Mouse (Mus musculus) heart, embryonic 14.5 days (tissue): ENCODE results near the gene Zbtb9. TPM values are rescaled to one million over a fixed set of nuclear protein-coding genes. Genes with fewer than 3 reads are reported as not detected.

Experiments used
- ATAC-seq: fragments of 200-750 bp; cut with Nextera tagmentation; 2 replicates; pipeline ENCODE4 v1.8.0; 2017; ENCODE audit warnings: low read depth, moderate TSS enrichment; ENCODE audit not compliant: insufficient number of reproducible peaks, insufficient read depth, low FRiP score
- H3K27ac ChIP-seq, 2 experiments: fragments of 200-500 bp in 1 of 2; fragments of 300-500 bp in 1 of 2; sonication (generic) in 1 of 2; replicated peaks in 1 of 2; 2 replicates each; pipeline ENCODE4 v1.5.1; 2012 to 2014; ENCODE audit warnings: low read depth in 2 of 2, low read length in 2 of 2, control low read depth in 1 of 2, mild to moderate bottlenecking in 1 of 2, mixed read lengths in 1 of 2; ENCODE audit not compliant: control insufficient read depth in 1 of 2, insufficient read depth in 1 of 2
- H3K27me3 ChIP-seq: fragments of 300-500 bp; sonication (generic); 2 replicates; pipeline ENCODE4 v1.6.1; 2014; ENCODE audit warnings: mild to moderate bottlenecking, low read length, control low read depth; ENCODE audit not compliant: control insufficient read depth, insufficient read depth
- H3K36me3 ChIP-seq: fragments of 300-500 bp; sonication (generic); 2 replicates; pipeline ENCODE4 v1.6.1; 2014; ENCODE audit warnings: mild to moderate bottlenecking, control low read depth, low read length, mixed read lengths; ENCODE audit not compliant: control insufficient read depth, insufficient read depth
- H3K4me1 ChIP-seq, 2 experiments: fragments of 200-500 bp in 1 of 2; fragments of 300-500 bp in 1 of 2; sonication (generic) in 1 of 2; 2 replicates each; pipeline ENCODE4 v1.6.1; 2012 to 2014; ENCODE audit warnings: low read length in 2 of 2, control low read depth in 1 of 2, mixed read lengths in 1 of 2; ENCODE audit not compliant: control insufficient read depth in 2 of 2, insufficient read depth in 2 of 2
- H3K4me2 ChIP-seq: fragments of 300-500 bp; sonication (generic); 2 replicates; pipeline ENCODE4 v1.6.1; 2014; ENCODE audit warnings: mild to moderate bottlenecking, low read length
- H3K4me3 ChIP-seq, 2 experiments: fragments of 200-500 bp in 1 of 2; fragments of 300-500 bp in 1 of 2; sonication (generic) in 1 of 2; 2 replicates each; pipeline ENCODE4 v1.5.1; 2012 to 2014; ENCODE audit warnings: low read length in 2 of 2, mild to moderate bottlenecking in 2 of 2, control low read depth in 1 of 2, low read depth in 1 of 2, moderate library complexity in 1 of 2; ENCODE audit not compliant: control insufficient read depth in 1 of 2, insufficient read depth in 1 of 2
- H3K9ac ChIP-seq: fragments of 300-500 bp; sonication (generic); 2 replicates; pipeline ENCODE4 v1.6.1; 2014; ENCODE audit warnings: mild to moderate bottlenecking, low read length
- H3K9me3 ChIP-seq: fragments of 300-500 bp; sonication (generic); 2 replicates; pipeline ENCODE4 v1.6.1; 2016; ENCODE audit warnings: low read length, control low read depth; ENCODE audit not compliant: control insufficient read depth
- WGBS: fragments of 180-500 bp; shearing (Covaris S2); extraction: QIAGEN DNeasy Blood & Tissue Kit; methylation state at CpG from one replicate; pipeline ENCODE4 v1.1.7; 2014; 5-methylcytosine and 5-hydroxymethylcytosine counted together
- polyA plus RNA-seq: library from polyadenylated mRNA; unstranded; fragments of >200 nt; fragmentation: Nextera tagmentation; extraction: Ambion mirVana; gene quantifications from 2 replicates; pipeline ENCODE4 v1.2.1, GENCODE M21; 2014

The Zbtb9 gene
- polyA plus RNA-seq, 1 experiment from 2014 or later: 6.8 TPM

GRCm38 (mm10) chr17:27039432-27040102 is 66.6 kb downstream of the Zbtb9 start:
- WGBS: 68% methylated on average over 10 of the region's 10 CpGs
- no peak for ATAC-seq
- no peak overlapping the region; the same call in 1 of the 2 replicates for H3K9ac ChIP-seq
- H3K4me2 ChIP-seq: no peak overlapping the region
- H3K4me1 ChIP-seq: peaks cover 23 to 32% of the 10 kb centered on the region in 2 experiments; a peak in 3 of 4 replicates
- H3K27ac ChIP-seq: no peak overlapping the region
- H3K36me3 ChIP-seq: no peaks in the 10 kb centered on the region
- no peaks in the 10 kb centered on the region for H3K27me3 ChIP-seq
- no peak overlapping the region for H3K4me3 ChIP-seq
- no peaks in the 10 kb centered on the region for H3K9me3 ChIP-seq

- Histone ChIP-seq H3K36me3 (no peaks in the 10 kb centered on the region), H3K4me3 (no peak overlapping the region), H3K9me3 (no peaks in the 10 kb centered on the region), H3K27me3 (no peaks in the 10 kb centered on the region), H3K4me2 (peak overlapping the region; percentile 44), H3K9ac (peak overlapping the region; percentile 44; the same call in 1 of the 2 replicates), H3K27ac (no peak overlapping the region), H3K4me1 (peaks cover 23 to 32% of the 10 kb centered on the region in 2 experiments; a peak in 3 of 4 replicates)
- no peak for ATAC-seq
- WGBS: 24% methylated on average over 20 of the region's 20 CpGs
These were observed 67.5 kb downstream of the Zbtb9 start for GRCm38 (mm10) chr17:27040304-27041045.

GRCm38 (mm10) chr17:27041046-27041786 is 68.2 kb downstream of the Zbtb9 start:
- no peaks in the 10 kb centered on the region for H3K27me3 ChIP-seq
- WGBS: 54% methylated on average over 13 of the region's 13 CpGs
- no peak for ATAC-seq

GRCm38 (mm10) chr17:27041787-27042055 is 68.8 kb downstream of the Zbtb9 start:
- H3K4me1 ChIP-seq: peaks cover 23 to 32% of the 10 kb centered on the region in 2 experiments; a peak in 3 of 4 replicates
- H3K9me3 ChIP-seq: no peaks in the 10 kb centered on the region
- H3K4me3 ChIP-seq: no peak overlapping the region
- no peak overlapping the region for H3K4me2 ChIP-seq
- no peak overlapping the region for H3K9ac ChIP-seq
- H3K27ac ChIP-seq: no peak overlapping the region
- H3K27me3 ChIP-seq: no peaks in the 10 kb centered on the region
- no peak for ATAC-seq
- 77% methylated on average over 2 of the region's 2 CpGs for WGBS
- no peaks in the 10 kb centered on the region for H3K36me3 ChIP-seq

More at GRCm38 (mm10) chr17:27041046-27041786, 68.2 kb downstream of the Zbtb9 start:
- H3K4me3 ChIP-seq: no peak overlapping the region
- H3K36me3 ChIP-seq: no peaks in the 10 kb centered on the region
- no peak overlapping the region for H3K9ac ChIP-seq
- H3K4me2 ChIP-seq: no peak overlapping the region
- H3K9me3 ChIP-seq: no peaks in the 10 kb centered on the region
- H3K4me1 ChIP-seq: peaks cover 23 to 32% of the 10 kb centered on the region in 2 experiments; a peak in 3 of 4 replicates
- H3K27ac ChIP-seq: no peak overlapping the region

GRCm38 (mm10) chr17:27042840-27043239 is 69.9 kb downstream of the Zbtb9 start:
- no peak for ATAC-seq
- H3K27me3 ChIP-seq: no peaks in the 10 kb centered on the region

GRCm38 (mm10) chr17:27045164-27045563 is 72.2 kb downstream of the Zbtb9 start:
- H3K36me3 ChIP-seq: no peaks in the 10 kb centered on the region
- ATAC-seq: no peak
- H3K4me2 ChIP-seq: no peak overlapping the region
- no peaks in the 10 kb centered on the region for H3K27me3 ChIP-seq
- 84% methylated on average over 6 of the region's 6 CpGs for WGBS
- no peak overlapping the region for H3K27ac ChIP-seq
- H3K9me3 ChIP-seq: no peaks in the 10 kb centered on the region
- peaks cover 7 to 14% of the 10 kb centered on the region in 2 experiments; a peak in 3 of 4 replicates for H3K4me1 ChIP-seq
- H3K4me3 ChIP-seq: no peak overlapping the region
- H3K9ac ChIP-seq: no peak overlapping the region

More at GRCm38 (mm10) chr17:27042840-27043239, 69.9 kb downstream of the Zbtb9 start:
- Histone ChIP-seq H3K27ac (no peak overlapping the region), H3K36me3 (no peaks in the 10 kb centered on the region), H3K4me1 (peaks cover 23 to 30% of the 10 kb centered on the region in 2 experiments; a peak in 3 of 4 replicates), H3K4me2 (no peak overlapping the region), H3K9ac (no peak overlapping the region), H3K4me3 (no peak overlapping the region), H3K9me3 (no peaks in the 10 kb centered on the region)
- WGBS: 64% methylated on average over 6 of the region's 6 CpGs

- H3K4me1 ChIP-seq: peaks cover 5 to 12% of the 10 kb centered on the region in 2 experiments; a peak in 3 of 4 replicates
- 82% methylated on average over 14 of the region's 14 CpGs for WGBS
These were observed 74.9 kb downstream of the Zbtb9 start for GRCm38 (mm10) chr17:27047762-27048444.

More at GRCm38 (mm10) chr17:27047762-27048444, 74.9 kb downstream of the Zbtb9 start:
- Histone ChIP-seq H3K36me3 (no peaks in the 10 kb centered on the region), H3K9me3 (no peaks in the 10 kb centered on the region), H3K27ac (peak overlapping the region; percentile 54 to 66), H3K4me3 (no peak overlapping the region), H3K4me2 (no peak overlapping the region), H3K27me3 (no peaks in the 10 kb centered on the region), H3K9ac (no peak overlapping the region; the same call in 1 of the 2 replicates)
- no peak for ATAC-seq
